Mouse (Mus musculus): Measurements from ENCODE around the gene Arl16.

The Arl16 gene

GRCm38 (mm10) chr11:120491317-120492023, 24.1 kb upstream of the Arl16 start, which contains the start of gene Slc25a10:
Gene Slc25a10 (plus strand): TSS chr11:120491840.
- peak; percentile 93 for DNase-seq

GRCm38 (mm10) chr11:120490291-120491046, 23.1 kb upstream of the Arl16 start:
- DNase-seq: no peak

DNA sequence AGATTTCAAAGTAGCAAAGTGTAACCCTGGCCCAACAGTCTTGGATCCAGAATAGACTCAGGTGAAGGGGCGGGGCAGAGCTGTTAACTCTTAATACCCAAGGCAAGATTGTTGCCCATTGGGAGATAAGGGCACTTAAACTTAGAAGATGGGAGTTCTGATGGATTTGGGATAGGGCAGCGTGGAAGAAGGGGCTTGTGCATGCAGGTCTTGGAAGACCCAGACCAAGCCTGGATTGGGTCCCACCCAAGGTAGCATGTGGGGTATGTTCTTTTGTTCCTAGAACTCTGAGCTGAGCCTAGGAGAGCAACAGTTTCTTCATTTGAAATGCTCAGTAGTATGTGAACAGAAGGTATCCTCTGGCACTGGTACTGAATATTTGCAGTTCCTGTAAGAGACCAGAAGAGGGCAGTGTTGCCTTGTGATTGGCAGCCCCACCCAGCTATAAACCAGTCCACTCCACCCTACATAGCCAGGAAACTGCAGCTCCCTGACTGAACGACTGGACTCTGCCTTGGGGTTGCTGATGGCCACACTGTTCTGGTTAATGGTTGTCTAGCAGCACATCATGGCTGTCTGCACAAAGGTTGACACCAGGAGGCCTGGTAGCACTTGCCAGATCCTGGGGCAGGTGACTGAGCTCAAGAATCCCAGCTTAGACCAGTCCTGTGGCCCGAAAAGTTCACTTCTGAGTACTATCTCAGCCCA, 21.8 kb upstream of the Arl16 start:
- DNase-seq: peak; percentile 85

DNA sequence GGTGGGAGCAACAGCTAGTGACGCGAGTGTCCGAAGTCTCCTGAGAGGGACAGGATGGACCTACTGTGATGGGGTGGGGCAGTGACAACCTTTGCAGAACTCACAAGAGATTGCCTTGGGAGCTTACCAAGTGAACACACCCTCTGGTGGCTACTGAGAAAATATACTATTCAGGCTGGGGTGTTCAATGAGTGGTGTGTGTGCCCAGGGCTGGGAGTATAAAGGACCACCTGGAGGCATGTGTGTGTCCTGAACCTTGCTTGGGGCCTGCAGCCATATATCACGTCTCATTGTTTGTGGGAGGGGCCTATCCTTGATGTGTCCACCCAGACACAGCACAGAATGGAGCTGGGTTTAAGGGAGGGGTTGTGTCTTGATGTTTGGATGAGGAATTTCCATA, 21.1 kb upstream of the Arl16 start:
- no peak for DNase-seq

DNA sequence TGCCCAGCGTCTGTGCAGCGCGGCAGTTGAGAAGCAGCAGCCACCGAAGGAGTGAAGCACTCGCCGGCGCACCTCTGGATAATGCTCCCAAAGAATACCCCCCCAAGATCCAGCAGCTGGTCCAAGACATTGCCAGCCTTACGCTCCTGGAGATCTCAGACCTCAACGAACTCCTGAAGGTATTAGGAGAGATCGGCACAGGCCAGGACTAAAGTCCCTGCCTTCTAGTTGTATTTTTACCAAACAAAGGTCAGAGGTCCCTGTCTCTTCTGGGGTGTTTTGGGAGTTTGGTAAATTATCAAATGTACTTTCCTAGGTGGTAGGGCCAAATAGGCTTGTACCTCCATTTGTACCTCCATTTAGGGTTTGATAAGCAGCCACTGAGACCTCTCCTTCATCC, 17.8 kb upstream of the Arl16 start:
- DNase-seq: no peak

DNA sequence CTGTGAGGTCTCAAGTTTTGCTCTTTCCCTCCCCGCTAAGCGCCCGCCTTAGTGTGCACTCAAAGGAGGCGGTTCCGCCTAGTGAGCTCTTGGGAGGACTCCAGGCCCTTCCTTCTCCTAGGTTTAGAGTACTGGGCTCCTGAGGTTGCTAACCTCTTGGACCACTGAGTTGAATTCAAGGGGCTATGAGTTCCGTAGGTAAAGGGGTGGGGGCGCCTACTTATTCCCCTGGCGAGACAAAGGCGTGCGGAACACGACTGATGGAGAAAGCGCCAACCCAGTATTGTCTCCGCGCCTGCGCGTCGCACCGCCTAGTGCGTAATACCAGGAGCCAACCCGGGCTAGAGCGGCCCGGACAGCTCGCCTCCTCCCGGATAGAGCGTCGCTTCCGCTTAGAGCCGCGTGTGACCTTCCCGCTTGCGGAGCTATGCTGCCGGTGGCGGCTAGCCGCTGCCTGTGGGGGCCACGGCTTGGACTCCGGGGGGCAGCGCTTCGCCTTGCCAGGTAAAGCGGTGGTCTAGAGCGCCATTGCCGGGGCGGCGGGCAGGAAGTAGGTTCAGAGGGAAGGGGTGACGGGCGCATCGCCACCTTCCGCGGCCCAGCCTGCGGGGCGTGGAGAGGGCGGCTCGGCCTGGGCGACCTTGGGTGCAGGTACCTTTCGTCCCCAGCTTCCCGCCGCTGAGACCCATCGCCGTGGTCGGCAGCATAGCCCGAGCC, 17.0 kb upstream of the Arl16 start, which contains the start of gene Mrpl12:
TSS of gene Mrpl12 (plus strand) at position 349 of the 717 bp plus-strand sequence.
- peak; percentile 92 for DNase-seq

- no peak for DNase-seq
These were observed 16.1 kb upstream of the Arl16 start for GRCm38 (mm10) chr11:120483448-120483934.

DNA sequence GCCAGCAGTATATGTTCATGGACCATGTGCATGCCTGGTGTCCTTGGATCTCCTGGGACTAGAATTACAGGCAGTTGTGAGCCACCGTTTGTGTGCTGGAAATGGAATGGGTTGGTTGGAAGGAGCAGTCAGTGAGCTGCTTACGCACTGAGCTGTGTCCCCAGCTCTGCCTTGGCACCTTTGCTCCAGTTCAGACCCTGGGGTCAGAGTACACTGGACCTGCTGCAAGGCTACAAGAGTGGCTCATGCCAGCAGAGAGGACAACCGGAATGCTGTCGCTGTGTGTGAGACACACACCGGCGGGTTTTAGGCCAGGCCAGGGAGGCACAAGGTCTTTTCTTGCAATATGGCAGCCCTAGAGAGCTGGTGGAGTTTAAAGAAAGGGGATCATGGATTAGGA, 4.6 kb upstream of the Arl16 start:
- DNase-seq: no peak

DNA sequence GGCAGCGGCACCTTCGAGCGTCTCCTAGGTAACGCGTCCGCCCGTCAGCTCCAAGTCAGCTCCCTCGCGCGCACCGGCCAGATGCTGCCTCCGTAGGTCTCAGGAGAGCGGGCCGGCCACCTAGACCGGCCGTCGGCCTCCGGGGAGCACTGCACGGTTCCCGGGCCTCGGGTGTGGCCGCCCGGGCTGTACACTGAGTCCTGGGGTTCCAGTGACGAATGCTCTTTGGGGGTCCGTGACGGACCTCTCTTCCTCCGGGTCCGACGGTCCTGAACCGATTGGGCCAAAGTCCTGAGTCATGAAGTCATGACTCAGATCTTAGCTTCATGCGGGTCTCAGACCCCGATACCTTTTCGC, 307 bp upstream of the Arl16 start:
- DNase-seq: no peak

GRCm38 (mm10) chr11:120465521-120465920, 1.9 kb downstream of the Arl16 start:
- no peak for DNase-seq

GRCm38 (mm10) chr11:120464365-120464764, 3.0 kb downstream of the Arl16 start:
- DNase-seq: no peak

DNA sequence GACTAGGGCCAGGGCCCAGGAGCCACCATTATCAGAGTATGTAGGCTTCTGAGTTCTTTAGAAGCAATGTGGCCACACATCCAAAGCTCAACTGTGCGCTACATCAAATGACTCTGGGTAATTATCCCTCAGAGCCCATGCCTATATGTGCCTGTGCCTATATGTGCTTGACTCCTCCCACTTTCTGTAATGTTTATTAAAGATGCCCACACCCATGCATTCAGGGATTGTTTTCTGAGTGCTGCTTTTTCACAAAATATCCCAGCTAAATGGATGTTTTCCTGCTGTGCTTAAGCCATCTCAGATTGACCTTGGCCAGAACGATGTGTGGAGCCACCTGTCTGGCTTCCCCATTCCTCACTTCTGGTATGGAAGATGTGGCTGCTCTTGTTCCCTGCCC, 3.9 kb downstream of the Arl16 start:
- no peak for DNase-seq

- no peak for DNase-seq
These were observed 8.4 kb downstream of the Arl16 start for GRCm38 (mm10) chr11:120458847-120459597.

GRCm38 (mm10) chr11:120457772-120458751, 9.3 kb downstream of the Arl16 start, which contains the start of the genes Oxld1 and Ccdc137:
Gene Oxld1 (minus strand): TSS chr11:120458068.
Gene Ccdc137 (plus strand): TSS chr11:120458115.
- DNase-seq: peak; percentile 78

DNA sequence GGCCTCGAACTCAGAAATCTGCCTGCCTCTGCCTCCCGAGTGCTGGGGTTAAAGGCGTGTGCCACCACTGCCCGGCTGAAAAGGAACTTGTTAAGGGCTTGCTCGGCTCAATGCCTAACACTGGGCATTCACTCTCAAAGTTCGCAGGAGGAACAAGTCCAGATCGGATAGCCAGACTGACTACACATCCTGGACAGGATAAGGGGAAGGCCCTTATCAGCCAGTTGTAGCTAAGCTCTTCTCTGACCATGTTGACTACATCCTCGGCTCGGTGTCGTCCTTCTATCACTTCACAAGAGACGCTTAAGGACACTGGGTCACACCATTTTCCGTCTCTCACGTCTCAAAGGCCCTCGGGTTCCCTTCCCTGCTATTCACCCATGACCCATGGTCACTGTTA, 10.0 kb downstream of the Arl16 start:
- no peak for DNase-seq

GRCm38 (mm10) chr11:120455413-120455812, 12.0 kb downstream of the Arl16 start:
- DNase-seq: no peak

GRCm38 (mm10) chr11:120454965-120455364, 12.4 kb downstream of the Arl16 start:
- DNase-seq: no peak

- no peak for DNase-seq
These were observed 14.1 kb downstream of the Arl16 start, which contains the start of gene Pde6g for GRCm38 (mm10) chr11:120453306-120453705. Gene Pde6g (minus strand): TSS chr11:120453500.

GRCm38 (mm10) chr11:120452246-120452645, 15.2 kb downstream of the Arl16 start:
- DNase-seq: no peak

GRCm38 (mm10) chr11:120447179-120447578, 20.2 kb downstream of the Arl16 start:
- DNase-seq: no peak

- no peak for DNase-seq
These were observed 21.9 kb downstream of the Arl16 start for GRCm38 (mm10) chr11:120445475-120445874.

Data from lung, postnatal 10 days (tissue).